Mouse (Mus musculus) intestine, embryonic 14.5 days (tissue): ENCODE data around the gene Psmb5. TPM values are rescaled to one million over a fixed set of nuclear protein-coding genes. Genes with fewer than 3 reads are reported as not detected.

Experiments
- ATAC-seq: fragments of 200-750 bp; cut with Nextera tagmentation; replicated peaks from 2 replicates; pipeline ENCODE4 v1.8.0; 2017; ENCODE audit warnings: low read depth, moderate number of reproducible peaks, moderate TSS enrichment, moderate library complexity; ENCODE audit not compliant: low FRiP score, low TSS enrichment
- DNase-seq: peaks from one replicate; pipeline ENCODE4 v3.0.0-alpha.2; 2018; ENCODE audit warnings: low spot score
- H3K27ac ChIP-seq: fragments of 300-500 bp; sonication (generic); 2 replicates; pipeline ENCODE4 v1.5.1; 2014; ENCODE audit warnings: low read depth, mild to moderate bottlenecking, control low read depth
- H3K27me3 ChIP-seq: fragments of 300-500 bp; sonication (generic); replicated peaks from 2 replicates; pipeline ENCODE4 v1.6.1; 2014; ENCODE audit warnings: low read length, control low read depth; ENCODE audit not compliant: control insufficient read depth, insufficient read depth
- H3K36me3 ChIP-seq: fragments of 300-500 bp; sonication (generic); 2 replicates; pipeline ENCODE4 v1.6.1; 2014; ENCODE audit warnings: low read length, control low read depth; ENCODE audit not compliant: control insufficient read depth, insufficient read depth
- H3K4me1 ChIP-seq: fragments of 300-500 bp; sonication (generic); replicated peaks from 2 replicates; pipeline ENCODE4 v1.6.1; 2014; ENCODE audit warnings: low read length, control low read depth, mixed read lengths; ENCODE audit not compliant: control insufficient read depth, insufficient read depth
- H3K4me2 ChIP-seq: fragments of 300-500 bp; sonication (generic); 2 replicates; pipeline ENCODE4 v1.6.1; 2014; ENCODE audit warnings: low read length
- H3K4me3 ChIP-seq: fragments of 300-500 bp; sonication (generic); 2 replicates; pipeline ENCODE4 v1.5.1; 2014; ENCODE audit warnings: low read depth, low read length, control low read depth, mixed read lengths
- H3K9ac ChIP-seq: fragments of 300-500 bp; sonication (generic); 2 replicates; pipeline ENCODE4 v1.6.1; 2014; ENCODE audit warnings: mild to moderate bottlenecking, low read length
- H3K9me3 ChIP-seq: fragments of 300-500 bp; sonication (generic); 2 replicates; pipeline ENCODE4 v1.6.1; 2016; ENCODE audit warnings: low read length, control low read depth; ENCODE audit not compliant: control insufficient read depth
- WGBS: fragments of 180-500 bp; shearing (Covaris S2); extraction: QIAGEN DNeasy Blood & Tissue Kit; methylation state at CpG from one replicate; pipeline ENCODE4 v1.1.7; 2014; 5-methylcytosine and 5-hydroxymethylcytosine counted together
- polyA plus RNA-seq: library from polyadenylated mRNA; unstranded; fragments of >200 nt; fragmentation: Nextera tagmentation; extraction: Ambion mirVana; gene quantifications from 2 replicates; pipeline ENCODE4 v1.2.1, GENCODE M21; 2014

Psmb5 gene
- polyA plus RNA-seq, 1 experiment from 2014 or later = 412 TPM

DNA sequence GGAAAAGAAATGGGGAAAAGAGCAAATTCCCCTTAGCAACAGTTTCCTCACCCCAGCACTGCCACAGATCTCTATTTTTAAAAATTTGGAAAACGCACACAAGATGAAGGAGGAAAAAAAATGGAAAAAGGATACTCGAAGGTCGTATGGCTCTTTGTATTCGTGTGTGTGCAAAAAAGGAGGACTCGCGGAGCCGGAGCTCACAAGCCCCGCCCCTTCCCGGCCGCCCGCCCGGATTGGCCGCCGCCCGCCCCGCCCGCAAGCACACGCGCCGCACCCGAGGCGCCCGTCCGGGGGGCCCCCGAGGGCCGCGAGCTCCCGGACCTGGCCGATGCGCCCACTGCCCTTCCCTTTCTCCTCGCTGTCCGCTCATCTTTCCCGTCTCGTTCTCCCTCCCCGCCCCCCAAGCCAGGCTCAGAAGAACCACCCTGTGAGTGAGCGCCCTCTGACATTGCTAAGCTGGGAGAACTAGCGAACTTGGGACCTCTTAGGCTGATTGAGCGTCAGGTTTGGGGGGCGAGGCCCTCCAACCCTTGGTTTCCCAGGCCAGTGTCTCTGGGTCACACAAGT, 12.0 kb downstream of the Psmb5 start, which contains the start of gene 4931414P19Rik:
4931414P19Rik (minus strand) TSS at position 242 of the 570 bp plus-strand sequence.
- DNase-seq (peak; percentile 87), ATAC-seq (peak; percentile 28; the same call in 1 of the 2 replicates)
- peak within 1 kb of the TSS; percentile 59 for H3K4me2 ChIP-seq
- H3K4me1 ChIP-seq = peaks cover 22% of the 10 kb centered on the region
- H3K27me3 ChIP-seq = no peaks in the 10 kb centered on the region
- under 1% methylated on average over 39 of the region's 39 CpGs for WGBS
- H3K27ac ChIP-seq = peak within 1 kb of the TSS; percentile 85
- no peaks in the 10 kb centered on the region for H3K9me3 ChIP-seq
- H3K9ac ChIP-seq = peak within 1 kb of the TSS; percentile 55
- H3K4me3 ChIP-seq = peak within 1 kb of the TSS; percentile 45
- H3K36me3 ChIP-seq = no peaks in the 10 kb centered on the region

DNA sequence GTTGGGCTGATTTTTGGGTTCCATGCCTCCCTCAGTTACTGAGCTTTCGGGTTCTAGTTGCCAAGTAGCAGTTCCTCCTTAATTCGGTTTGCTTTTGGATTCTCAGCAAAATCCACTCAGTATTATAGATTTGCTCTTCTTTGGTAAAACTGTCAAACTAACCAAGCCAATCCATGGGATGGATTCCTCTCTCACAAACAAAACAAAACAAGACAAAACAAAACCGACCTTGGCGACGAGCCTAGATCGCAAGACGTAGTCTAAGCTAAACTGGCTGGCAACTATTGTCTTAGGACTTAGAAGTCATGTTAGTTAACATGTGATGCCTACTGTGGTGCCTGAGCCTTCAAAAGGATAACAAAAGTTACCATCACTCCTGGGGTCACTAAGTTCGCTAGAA, 14.1 kb downstream of the Psmb5 start:
- 85% methylated on average over 8 of the region's 8 CpGs for WGBS
- no peak for ATAC-seq
- H3K9ac ChIP-seq = no peak overlapping the region

DNA sequence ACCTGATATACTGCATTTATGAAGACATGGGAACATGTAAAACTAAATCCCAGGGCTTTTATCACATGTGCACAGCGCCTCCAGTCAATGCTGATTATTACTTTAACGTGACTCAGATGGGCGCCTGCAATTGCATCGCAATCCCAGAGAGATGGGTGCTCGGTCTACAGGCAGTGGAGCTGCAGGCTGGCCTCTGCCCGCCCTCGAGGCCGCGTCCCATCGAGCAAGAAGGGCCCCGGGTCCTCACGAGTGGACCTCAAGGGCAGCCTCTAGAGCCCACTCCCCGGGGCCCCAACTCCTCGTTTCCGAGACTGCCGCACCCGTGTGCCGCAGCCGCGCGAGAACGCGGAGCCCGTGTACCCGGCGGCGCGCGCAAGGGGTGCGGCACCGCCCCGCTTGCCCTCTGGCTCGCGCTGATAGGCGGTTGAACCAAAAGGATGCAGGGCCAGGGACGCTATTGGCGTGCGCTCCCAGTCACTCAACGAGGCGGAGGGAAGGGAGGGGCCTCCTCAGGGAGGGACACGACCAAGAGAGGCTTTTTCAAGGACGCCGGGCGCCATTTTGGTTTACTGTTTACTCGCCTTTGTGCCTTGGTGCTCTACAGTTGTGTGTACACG, 14.7 kb downstream of the Psmb5 start:
- peak; percentile 99 for ATAC-seq
- no peaks in the 10 kb centered on the region for H3K9me3 ChIP-seq
- peak overlapping the region; percentile 96 for H3K27ac ChIP-seq
- no peaks in the 10 kb centered on the region for H3K27me3 ChIP-seq
- H3K4me1 ChIP-seq = peaks cover 22% of the 10 kb centered on the region
- under 1% methylated on average over 45 of the region's 46 CpGs for WGBS
- peak overlapping the region; percentile 58 for H3K4me2 ChIP-seq
- peak; percentile 92 for DNase-seq
- no peaks in the 10 kb centered on the region for H3K36me3 ChIP-seq
- peak overlapping the region; percentile 74 for H3K4me3 ChIP-seq
- peak overlapping the region; percentile 85 for H3K9ac ChIP-seq

More for the DNA sequence above, 14.1 kb downstream of the Psmb5 start:
- Histone ChIP-seq H3K9me3 (no peaks in the 10 kb centered on the region), H3K27me3 (no peaks in the 10 kb centered on the region), H3K4me3 (peak overlapping the region; percentile 74), H3K36me3 (no peaks in the 10 kb centered on the region), H3K4me2 (peak overlapping the region; percentile 58), H3K27ac (peak overlapping the region; percentile 96), H3K4me1 (peaks cover 22% of the 10 kb centered on the region)
- no peak for DNase-seq

DNA sequence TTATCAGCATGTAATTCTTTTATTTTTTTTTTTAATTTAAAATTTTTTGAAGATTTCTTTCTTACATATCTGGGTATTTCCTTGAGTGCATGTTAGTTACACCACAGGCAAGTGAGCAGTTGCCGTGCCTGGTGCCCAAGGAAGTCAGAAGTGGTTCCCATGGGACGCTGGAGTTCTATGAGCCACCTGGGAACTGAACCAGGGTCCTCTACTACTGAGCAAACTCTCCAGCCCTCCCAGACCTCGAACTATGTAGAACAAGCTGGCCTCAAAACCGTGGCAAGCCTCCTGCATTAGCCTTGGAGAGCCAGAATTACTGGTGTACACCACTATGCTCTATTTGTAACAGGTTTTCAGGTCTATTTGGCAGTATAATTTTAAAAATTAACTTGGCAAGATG, 15.2 kb downstream of the Psmb5 start:
- H3K36me3 ChIP-seq = no peaks in the 10 kb centered on the region
- ATAC-seq = peak; percentile 10; the same call in 1 of the 2 replicates
- no peaks in the 10 kb centered on the region for H3K27me3 ChIP-seq
- no peaks in the 10 kb centered on the region for H3K9me3 ChIP-seq
- H3K4me3 ChIP-seq = peak overlapping the region; percentile 74
- H3K4me1 ChIP-seq = peaks cover 22% of the 10 kb centered on the region
- peak overlapping the region; percentile 58 for H3K4me2 ChIP-seq
- 48% methylated on average over 4 of the region's 4 CpGs for WGBS
- peak overlapping the region; percentile 85 for H3K9ac ChIP-seq
- peak overlapping the region; percentile 96 for H3K27ac ChIP-seq
- peak; percentile 60 for DNase-seq

DNA sequence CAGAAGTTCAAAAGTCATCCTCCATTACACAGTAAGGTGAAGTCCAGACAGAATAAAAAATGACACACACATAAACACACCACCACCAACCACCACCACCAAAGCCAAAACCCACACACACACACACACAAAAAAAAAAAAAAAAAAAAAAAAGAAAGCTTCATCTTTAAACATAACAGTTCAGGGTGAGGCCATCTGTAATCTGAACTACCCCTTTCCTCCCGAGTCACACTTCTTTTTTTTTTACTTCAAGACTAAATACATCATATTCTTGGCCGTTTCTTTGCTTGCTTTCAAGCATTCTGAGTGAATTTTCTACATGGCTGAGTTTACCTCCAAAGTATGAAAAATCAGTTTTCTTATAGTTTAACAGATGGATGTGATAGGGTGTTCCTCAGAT, 16.2 kb downstream of the Psmb5 start:
- ATAC-seq = no peak
- DNase-seq = no peak
- no peaks in the 10 kb centered on the region for H3K27me3 ChIP-seq
- H3K4me1 ChIP-seq = peaks cover 22% of the 10 kb centered on the region
- no peak overlapping the region for H3K4me3 ChIP-seq
- no peaks in the 10 kb centered on the region for H3K9me3 ChIP-seq
- no peak overlapping the region for H3K27ac ChIP-seq
- no peaks in the 10 kb centered on the region for H3K36me3 ChIP-seq
- H3K9ac ChIP-seq = no peak overlapping the region
- 52% methylated on average over 2 of the region's 2 CpGs for WGBS
- H3K4me2 ChIP-seq = no peak overlapping the region

DNA sequence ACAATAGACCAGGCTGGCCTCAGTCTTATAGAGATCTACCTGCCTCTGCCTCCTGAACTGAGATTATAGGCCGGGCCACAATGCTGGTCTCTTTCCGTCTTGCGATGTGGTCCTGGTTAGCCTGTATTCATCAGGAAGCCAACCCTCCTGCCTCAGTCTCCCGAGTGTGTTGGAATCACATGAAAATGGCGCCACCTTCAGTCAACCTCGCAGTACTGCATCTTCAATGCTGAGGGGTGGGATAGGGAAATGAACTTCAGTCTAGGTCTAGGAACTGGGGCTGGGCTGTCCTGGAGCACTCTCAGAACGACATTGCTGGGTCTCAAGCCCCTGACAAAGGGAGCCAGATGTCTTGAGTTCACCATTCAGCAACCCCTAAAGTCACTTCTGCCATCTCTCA, 20.7 kb downstream of the Psmb5 start:
- H3K9ac ChIP-seq = no peak overlapping the region
- H3K27ac ChIP-seq = no peak overlapping the region
- H3K27me3 ChIP-seq = no peaks in the 10 kb centered on the region
- no peak overlapping the region for H3K4me3 ChIP-seq
- H3K9me3 ChIP-seq = no peaks in the 10 kb centered on the region
- H3K4me1 ChIP-seq = no peaks in the 10 kb centered on the region
- 74% methylated on average over 7 of the region's 7 CpGs for WGBS
- H3K4me2 ChIP-seq = no peak overlapping the region
- no peak for ATAC-seq
- H3K36me3 ChIP-seq = peaks cover 9% of the 10 kb centered on the region; the same call in 1 of the 2 replicates
- no peak for DNase-seq

DNA sequence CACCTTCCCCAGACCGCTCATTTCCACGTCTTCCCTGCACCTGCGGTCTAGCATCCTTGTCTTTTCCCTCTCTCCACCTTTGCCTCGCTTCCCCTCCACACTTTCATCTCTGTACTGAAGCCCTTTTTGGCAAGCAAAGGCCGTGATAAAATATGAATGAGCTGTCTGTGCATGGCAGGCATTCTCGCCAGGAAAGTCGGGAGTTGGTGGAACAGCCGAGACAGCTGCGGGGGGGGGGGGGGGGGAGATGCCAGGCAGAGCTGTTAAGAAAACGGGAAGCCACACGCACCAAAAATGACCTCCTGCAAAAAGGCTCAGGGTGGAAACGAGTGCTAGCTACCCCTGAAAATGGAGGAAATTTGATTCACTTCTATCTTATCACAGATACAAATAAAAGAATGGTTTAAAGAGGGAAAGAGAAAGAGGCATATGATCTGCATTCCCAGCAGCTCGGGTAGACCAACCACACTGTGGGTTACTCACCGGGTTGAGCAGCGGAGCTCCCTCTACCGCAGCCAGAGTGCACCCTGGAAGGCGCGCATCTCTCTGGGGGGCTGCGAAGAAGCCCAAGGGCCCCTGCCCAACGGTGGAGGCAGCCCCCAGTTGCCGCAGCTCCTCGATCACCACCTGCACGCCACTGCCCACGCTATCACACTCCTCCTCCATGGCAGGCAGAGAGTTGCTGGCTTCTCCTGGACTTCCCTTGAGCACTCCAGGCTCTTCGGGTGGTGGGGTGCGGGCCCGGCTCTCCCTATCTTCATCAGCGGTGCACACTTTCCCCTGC, 23.0 kb downstream of the Psmb5 start:
- H3K27ac ChIP-seq = no peak overlapping the region
- H3K27me3 ChIP-seq = no peaks in the 10 kb centered on the region
- no peak for ATAC-seq
- no peak overlapping the region for H3K9ac ChIP-seq
- DNase-seq = no peak
- no peak overlapping the region for H3K4me2 ChIP-seq
- no peaks in the 10 kb centered on the region for H3K9me3 ChIP-seq
- H3K36me3 ChIP-seq = peaks cover 9% of the 10 kb centered on the region; the same call in 1 of the 2 replicates
- no peaks in the 10 kb centered on the region for H3K4me1 ChIP-seq
- WGBS = 66% methylated on average over 28 of the region's 28 CpGs
- H3K4me3 ChIP-seq = no peak overlapping the region

DNA sequence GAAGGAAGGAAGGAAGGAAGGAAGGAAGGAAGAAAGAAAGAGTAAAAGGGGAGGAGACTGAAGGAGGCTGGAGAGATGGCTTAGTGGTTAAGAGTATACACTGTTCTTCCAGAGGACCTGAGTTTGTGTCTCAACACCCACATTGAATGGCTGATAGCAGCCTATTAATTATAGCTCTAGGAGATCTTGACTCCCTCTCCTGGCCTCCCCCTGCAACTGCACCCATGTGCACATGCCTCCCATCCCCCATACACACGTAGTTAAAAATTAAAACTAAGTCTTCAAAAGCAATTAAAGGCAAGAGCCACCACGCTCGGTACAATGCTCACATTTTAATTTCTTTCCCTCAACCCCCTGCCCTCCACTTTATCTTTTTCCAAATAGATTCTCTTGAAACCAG, 23.8 kb downstream of the Psmb5 start:
- Histone ChIP-seq H3K27ac (no peak overlapping the region), H3K4me3 (no peak overlapping the region), H3K4me1 (no peaks in the 10 kb centered on the region), H3K36me3 (peaks cover 9% of the 10 kb centered on the region; the same call in 1 of the 2 replicates), H3K9me3 (no peaks in the 10 kb centered on the region), H3K27me3 (no peaks in the 10 kb centered on the region), H3K4me2 (no peak overlapping the region), H3K9ac (no peak overlapping the region)
- WGBS = 93% methylated on average over 3 of the region's 3 CpGs
- no peak for DNase-seq
- no peak for ATAC-seq
